Mouse (Mus musculus): ENCODE data around the gene Gm10061. TPM values are rescaled to one million over a fixed set of nuclear protein-coding genes. Genes with fewer than 3 reads are reported as not detected.
"Not testable (repeated sequence)": the region's sequence is repeated elsewhere in the genome, so short reads cannot be mapped to it uniquely, and the experiment has no call there.

Gene Gm10061
- total RNA-seq (2014; fragmentation: Nextera tagmentation) (not detected in 2 replicates), total RNA-seq (2017) (not detected in 2 replicates)

DNA sequence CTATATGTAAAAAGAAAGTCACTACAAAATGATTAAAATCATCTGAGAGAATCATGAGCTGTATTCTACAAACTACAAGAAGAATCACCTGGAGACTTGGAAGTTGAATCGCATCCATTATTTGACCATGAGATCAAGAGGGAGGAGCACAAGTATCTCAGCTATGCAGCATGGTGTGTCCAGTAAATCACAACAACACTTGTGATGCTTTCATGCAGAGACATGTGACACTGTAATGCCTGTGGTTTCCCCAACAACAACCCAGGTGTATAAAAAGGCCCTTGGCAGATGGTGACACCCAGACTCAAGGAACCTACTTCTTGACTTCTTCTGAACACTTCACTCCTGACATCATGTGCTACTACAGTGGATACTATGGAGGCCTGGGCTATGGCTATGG, at the start of gene Gm10061:
Gene Gm10061 (plus strand): TSS at position 301 of the 400 bp plus-strand sequence.
- ATAC-seq (replicated peaks; ENCODE audit: low FRiP score, low TSS enrichment, poor library complexity, severe bottlenecking) = no peak

DNA sequence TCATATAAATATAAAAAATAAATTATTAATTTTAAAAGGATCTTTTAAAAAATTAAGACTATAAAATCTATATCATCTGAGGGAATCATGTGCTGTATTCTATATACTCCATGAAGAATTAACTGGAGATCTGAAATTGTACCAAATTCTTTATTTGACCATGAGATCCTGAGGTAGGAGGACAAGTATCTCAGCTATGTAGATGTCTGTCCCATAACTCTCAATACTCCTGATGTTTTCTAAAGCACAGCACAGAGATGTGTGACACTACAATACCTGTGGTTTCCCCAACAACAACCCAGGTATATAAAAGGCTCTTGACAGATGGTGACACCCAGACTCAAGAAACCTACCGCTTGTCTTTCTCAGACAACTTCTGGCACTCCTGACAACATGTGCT, 10.3 kb upstream of the Gm10061 start, which contains the start of gene Gm6358:
Gene Gm6358 (plus strand): TSS at position 301 of the 400 bp plus-strand sequence.
- ATAC-seq (replicated peaks; ENCODE audit: low FRiP score, low TSS enrichment, poor library complexity, severe bottlenecking) = no peak

DNA sequence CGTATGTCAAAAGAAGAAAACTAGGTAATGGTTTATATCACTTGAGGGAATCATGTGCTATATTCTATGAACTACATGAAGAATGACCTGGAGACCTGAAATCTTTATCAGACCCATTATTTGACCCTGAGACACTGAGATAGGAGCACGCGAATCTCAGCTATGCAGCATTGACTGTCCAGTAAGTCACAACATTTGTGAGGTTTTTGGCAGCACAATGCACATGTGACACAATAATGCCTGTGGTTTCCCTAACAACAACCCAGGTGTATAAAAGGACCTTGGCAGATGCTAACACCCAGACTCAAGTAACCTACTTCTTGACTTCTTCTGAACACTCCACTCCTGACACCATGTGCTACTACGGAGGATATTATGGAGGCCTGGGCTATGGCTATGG, 6.8 kb downstream of the Gm10061 start, which contains the start of gene Gm9789:
Gene Gm9789 (plus strand): TSS at position 301 of the 400 bp plus-strand sequence.
- no peak for ATAC-seq (replicated peaks; ENCODE audit: low FRiP score, low TSS enrichment, poor library complexity, severe bottlenecking)

DNA sequence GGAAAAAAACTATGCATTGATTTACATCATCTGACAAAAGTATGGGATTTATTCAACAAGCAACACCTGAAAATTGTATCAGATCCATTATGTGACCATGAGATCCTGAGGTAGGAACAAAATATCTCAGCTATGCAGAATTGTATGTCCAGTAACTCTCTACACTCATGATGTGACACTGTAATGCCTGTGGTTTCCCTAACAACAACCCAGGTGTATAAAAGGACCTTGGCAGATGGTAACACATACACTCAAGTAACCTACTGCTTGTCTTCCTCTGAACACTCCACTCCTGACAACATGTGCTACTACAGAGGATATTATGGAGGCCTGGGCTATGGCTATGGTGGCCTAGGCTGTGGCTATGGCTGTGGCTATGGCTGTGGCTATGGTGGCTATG, 18.3 kb downstream of the Gm10061 start, which contains the start of gene Gm7735:
Gene Gm7735 (plus strand): TSS at position 301 of the 400 bp plus-strand sequence.
- not testable (repeated sequence) for ATAC-seq (replicated peaks; ENCODE audit: low FRiP score, low TSS enrichment, poor library complexity, severe bottlenecking)

DNA sequence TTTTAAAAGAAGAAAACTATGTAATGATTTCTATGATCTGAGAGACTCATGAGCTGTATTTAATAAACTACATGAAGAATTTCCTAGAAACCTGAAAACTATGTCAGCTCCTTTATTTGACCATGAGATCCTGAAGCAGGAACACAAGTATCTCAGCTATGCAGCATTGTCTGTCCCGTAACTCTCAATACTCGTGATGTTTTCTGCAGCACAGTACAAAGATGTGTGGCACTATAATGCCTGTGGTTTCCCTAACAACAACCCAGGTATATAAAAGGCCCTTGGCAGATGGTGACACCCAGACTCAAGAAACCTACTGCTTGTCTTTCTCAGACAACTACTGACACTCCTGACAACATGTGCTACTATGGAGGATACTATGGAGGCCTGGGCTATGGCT, 23.5 kb downstream of the Gm10061 start, which contains the start of gene 1110057P08Rik:
Gene 1110057P08Rik (plus strand): TSS at position 301 of the 400 bp plus-strand sequence.
- ATAC-seq (replicated peaks; ENCODE audit: low FRiP score, low TSS enrichment, poor library complexity, severe bottlenecking) = no peak

DNA sequence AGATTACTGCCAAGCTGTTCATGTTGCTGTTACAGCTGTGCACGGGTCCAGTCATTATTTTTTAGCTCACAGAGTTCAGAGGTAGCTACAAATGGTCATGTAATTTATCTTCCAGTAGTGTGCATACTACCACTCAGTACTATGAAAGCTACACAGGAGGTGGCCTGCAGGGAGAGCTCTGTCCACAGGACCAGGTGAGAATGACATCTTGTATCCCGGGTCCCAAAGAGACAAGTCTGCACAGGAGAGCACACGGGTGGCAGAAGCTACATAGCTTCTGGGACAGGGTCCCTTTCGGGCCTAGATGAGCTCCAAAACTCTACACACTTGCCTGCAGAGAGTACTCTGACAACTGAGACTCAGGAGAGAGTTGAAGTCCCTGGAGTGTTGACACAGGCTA, 37.7 kb downstream of the Gm10061 start:
- ATAC-seq (replicated peaks; ENCODE audit: low FRiP score, low TSS enrichment, poor library complexity, severe bottlenecking) = no peak

Other genes starting within 250 kb of the Gm10061 start
- not detected in 2 replicates for gene Krtap19-9b, start 218.8 kb upstream of the Gm10061 start, total RNA-seq (2014; fragmentation: Nextera tagmentation)
- not detected in 2 replicates for gene Krtap19-9b, start 218.8 kb upstream of the Gm10061 start, total RNA-seq (2017)
- not detected in 2 replicates for gene Krtap16-3, start 188.2 kb upstream of the Gm10061 start, total RNA-seq (2014; fragmentation: Nextera tagmentation)
- gene Krtap16-3, start 188.2 kb upstream of the Gm10061 start, total RNA-seq (2017) = not detected in 2 replicates
- gene Krtap22-2, start 140.3 kb upstream of the Gm10061 start, total RNA-seq (2014; fragmentation: Nextera tagmentation) = not detected in 2 replicates
- not detected in 2 replicates for gene Krtap22-2, start 140.3 kb upstream of the Gm10061 start, total RNA-seq (2017)
- not detected in 2 replicates for gene Gm10229, start 135.8 kb upstream of the Gm10061 start, total RNA-seq (2014; fragmentation: Nextera tagmentation)
- gene Gm10229, start 135.8 kb upstream of the Gm10061 start, total RNA-seq (2017) = not detected in 2 replicates
- not detected in 2 replicates for gene Krtap6-1, start 119.4 kb upstream of the Gm10061 start, total RNA-seq (2014; fragmentation: Nextera tagmentation)
- not detected in 2 replicates for gene Krtap6-1, start 119.4 kb upstream of the Gm10061 start, total RNA-seq (2017)
- gene Gm10228, start 109.6 kb upstream of the Gm10061 start, total RNA-seq (2014; fragmentation: Nextera tagmentation) = not detected in 2 replicates
- gene Gm10228, start 109.6 kb upstream of the Gm10061 start, total RNA-seq (2017) = not detected in 2 replicates
- not detected in 2 replicates for gene Krtap6-5, start 103.2 kb upstream of the Gm10061 start, total RNA-seq (2014; fragmentation: Nextera tagmentation)
- not detected in 2 replicates for gene Krtap6-5, start 103.2 kb upstream of the Gm10061 start, total RNA-seq (2017)
- gene 1110025L11Rik, start 87.1 kb upstream of the Gm10061 start, total RNA-seq (2014; fragmentation: Nextera tagmentation) = not detected in 2 replicates
- not detected in 2 replicates for gene 1110025L11Rik, start 87.1 kb upstream of the Gm10061 start, total RNA-seq (2017)
- gene Krtap6-3, start 67.1 kb upstream of the Gm10061 start, total RNA-seq (2014; fragmentation: Nextera tagmentation) = not detected in 2 replicates
- gene Krtap6-3, start 67.1 kb upstream of the Gm10061 start, total RNA-seq (2017) = not detected in 2 replicates
- gene Gm6358, start 10.2 kb upstream of the Gm10061 start, total RNA-seq (2014; fragmentation: Nextera tagmentation) = not detected in 2 replicates
- not detected in 2 replicates for gene Gm6358, start 10.2 kb upstream of the Gm10061 start, total RNA-seq (2017)
- not detected in 2 replicates for gene Gm9789, start 6.9 kb downstream of the Gm10061 start, total RNA-seq (2014; fragmentation: Nextera tagmentation)
- gene Gm9789, start 6.9 kb downstream of the Gm10061 start, total RNA-seq (2017) = not detected in 2 replicates
- gene Gm7735, start 18.4 kb downstream of the Gm10061 start, total RNA-seq (2014; fragmentation: Nextera tagmentation) = not detected in 2 replicates
- gene Gm7735, start 18.4 kb downstream of the Gm10061 start, total RNA-seq (2017) = not detected in 2 replicates
- not detected in 2 replicates for gene 1110057P08Rik, start 23.6 kb downstream of the Gm10061 start, total RNA-seq (2014; fragmentation: Nextera tagmentation)
- gene 1110057P08Rik, start 23.6 kb downstream of the Gm10061 start, total RNA-seq (2017) = not detected in 2 replicates
- not detected in 2 replicates for gene Krtap20-2, start 54.8 kb downstream of the Gm10061 start, total RNA-seq (2014; fragmentation: Nextera tagmentation)
- not detected in 2 replicates for gene Krtap20-2, start 54.8 kb downstream of the Gm10061 start, total RNA-seq (2017)